Mouse (Mus musculus) ES-Bruce4 (cell line): Measurements from ENCODE around the gene Asb10.

Experiments
- CTCF ChIP-seq: IDR thresholded peaks from one replicate; pipeline ENCODE4 v1.8.1; 2011; ENCODE audit warnings: low read depth, low read length
- EP300 ChIP-seq: IDR thresholded peaks from 2 replicates; pipeline ENCODE4 v1.6.1; 2011; ENCODE audit warnings: low read depth, low read length; ENCODE audit not compliant: insufficient read depth

- no peak for TF ChIP-seq EP300
- TF ChIP-seq CTCF = no peak
These were observed 38.0 kb downstream of the Asb10 start for GRCm38 (mm10) chr5:24502786-24503185.
